Mouse (Mus musculus) heart, postnatal 0 days (tissue): ENCODE data around the gene Tex35. TPM values are rescaled to one million over a fixed set of nuclear protein-coding genes. Genes with fewer than 3 reads are reported as not detected.

Experiments used
- ATAC-seq: fragments of 200-750 bp; cut with Nextera tagmentation; 2 replicates; pipeline ENCODE4 v1.8.0; 2017; ENCODE audit warnings: low read depth, moderate number of reproducible peaks, moderate library complexity; ENCODE audit not compliant: insufficient read depth
- DNase-seq: peaks from one replicate; pipeline ENCODE4 v3.0.0-alpha.2; 2016; ENCODE audit warnings: low spot score
- H3K27ac ChIP-seq: fragments of 300-500 bp; sonication (generic); 2 replicates; pipeline ENCODE4 v1.5.1; 2014; ENCODE audit warnings: low read depth, mild to moderate bottlenecking
- H3K27me3 ChIP-seq: fragments of 300-500 bp; sonication (generic); 2 replicates; pipeline ENCODE4 v1.6.1; 2014; ENCODE audit warnings: low read length, mixed read lengths; ENCODE audit not compliant: control insufficient read depth, insufficient read depth
- H3K36me3 ChIP-seq: fragments of 300-500 bp; sonication (generic); replicated peaks from 2 replicates; pipeline ENCODE4 v1.6.1; 2014; ENCODE audit warnings: low read length, mixed read lengths; ENCODE audit not compliant: control insufficient read depth, insufficient read depth
- H3K4me1 ChIP-seq: fragments of 300-500 bp; sonication (generic); 2 replicates; pipeline ENCODE4 v1.6.1; 2014; ENCODE audit warnings: antibody characterized with exemption; ENCODE audit not compliant: control insufficient read depth, insufficient read depth
- H3K4me2 ChIP-seq: fragments of 300-500 bp; sonication (generic); 2 replicates; pipeline ENCODE4 v1.6.1; 2014; ENCODE audit warnings: low read depth, mild to moderate bottlenecking, low read length, moderate library complexity
- H3K4me3 ChIP-seq: fragments of 300-500 bp; sonication (generic); 2 replicates; pipeline ENCODE4 v1.5.1; 2014; ENCODE audit warnings: low read depth, low read length
- H3K9ac ChIP-seq: fragments of 300-500 bp; sonication (generic); replicated peaks from 2 replicates; pipeline ENCODE4 v1.6.1; 2014; ENCODE audit warnings: low read depth, low read length, mixed read lengths
- H3K9me3 ChIP-seq: fragments of 300-500 bp; sonication (generic); replicated peaks from 2 replicates; pipeline ENCODE4 v1.6.1; 2016; ENCODE audit warnings: low read length; ENCODE audit not compliant: control insufficient read depth
- CTCF ChIP-seq: IDR thresholded peaks from 2 replicates; pipeline ENCODE4 v1.5.1; 2016; ENCODE audit warnings: antibody characterized with exemption, control low read depth, low read depth
- EP300 ChIP-seq: IDR thresholded peaks from 2 replicates; pipeline ENCODE4 v1.6.1; 2016; ENCODE audit warnings: antibody characterized with exemption, low read depth
- WGBS: fragments of 180-500 bp; shearing (Covaris S2); extraction: QIAGEN DNeasy Blood & Tissue Kit; methylation state at CpG from one replicate; pipeline ENCODE4 v1.1.7; 2014; 5-methylcytosine and 5-hydroxymethylcytosine counted together
- polyA plus RNA-seq: library from polyadenylated mRNA; unstranded; fragments of >200 nt; fragmentation: Nextera tagmentation; extraction: Ambion mirVana; gene quantifications from 2 replicates; pipeline ENCODE4 v1.2.1, GENCODE M21; 2015
- total RNA-seq: library from RNA; depleted of rRNA; stranded (reverse); fragments of >200 nt; gene quantifications from 2 replicates; pipeline ENCODE4 v1.2.3, GENCODE M21; 2014; ENCODE audit warnings: low replicate concordance; rRNA removed

Gene Tex35
- total RNA-seq (not detected in 2 replicates), polyA plus RNA-seq (not detected in 2 replicates)

DNA sequence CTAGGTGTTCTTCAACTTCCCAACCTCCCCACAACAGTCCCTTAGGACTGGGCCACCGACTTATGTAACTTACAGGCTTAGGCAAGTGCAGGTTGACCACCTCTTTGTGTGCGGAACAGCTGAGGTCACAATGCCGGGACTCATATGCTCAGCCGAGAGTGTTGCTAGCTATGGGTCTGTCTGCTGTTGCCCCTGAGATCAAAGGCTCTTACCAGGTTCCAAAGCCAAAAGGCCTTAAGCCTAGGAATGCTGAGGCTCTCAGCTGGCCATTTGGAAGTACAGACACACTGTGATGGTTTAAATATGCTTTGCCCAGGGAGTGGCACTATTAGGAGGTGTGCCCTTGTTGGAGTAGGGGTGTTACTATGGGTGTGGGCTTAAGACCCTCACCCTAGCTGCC lies at the start of gene Tex35:
Gene Tex35 (minus strand): TSS at position 101 of the 400 bp plus-strand sequence.
- no peak for TF ChIP-seq CTCF
- no peak for TF ChIP-seq EP300
- Histone ChIP-seq H3K9me3 (no peaks in the 10 kb centered on the region), H3K4me2 (no peak within 1 kb of the TSS), H3K36me3 (no peaks in the 10 kb centered on the region), H3K4me1 (peaks cover 7% of the 10 kb centered on the region; the same call in 1 of the 2 replicates), H3K27me3 (no peaks in the 10 kb centered on the region), H3K9ac (no peak within 1 kb of the TSS), H3K4me3 (no peak within 1 kb of the TSS), H3K27ac (no peak within 1 kb of the TSS)
- DNase-seq (no peak), ATAC-seq (no peak)
- 82% methylated on average over 4 of the region's 4 CpGs for WGBS

- Histone ChIP-seq H3K9me3 (no peaks in the 10 kb centered on the region), H3K27me3 (no peaks in the 10 kb centered on the region), H3K36me3 (peaks cover 25% of the 10 kb centered on the region), H3K4me3 (no peak overlapping the region), H3K4me2 (no peak overlapping the region), H3K4me1 (no peaks in the 10 kb centered on the region), H3K9ac (no peak overlapping the region), H3K27ac (no peak overlapping the region)
- no peak for TF ChIP-seq CTCF
- no peak for TF ChIP-seq EP300
- DNase-seq (no peak), ATAC-seq (no peak)
These were observed 45.3 kb upstream of the Tex35 start for GRCm38 (mm10) chr1:157153781-157154180.

DNA sequence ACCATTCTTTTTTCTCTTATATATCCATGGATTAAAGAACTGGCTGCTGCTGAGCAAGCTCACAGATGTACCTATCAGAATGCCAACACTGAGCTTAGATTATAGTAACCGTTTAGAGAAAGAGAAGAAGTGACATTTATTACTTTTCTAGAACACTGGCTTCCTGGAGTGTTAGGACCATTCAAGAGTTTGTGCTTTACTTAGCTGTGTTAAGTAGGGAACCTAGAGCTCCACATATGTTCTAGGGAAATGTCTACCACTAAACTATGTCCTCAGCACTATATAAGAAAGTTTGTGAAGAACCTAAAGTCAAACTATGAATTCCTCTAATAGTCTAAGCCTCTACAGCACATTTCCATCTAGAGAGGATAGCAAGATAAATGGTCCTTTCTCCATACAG lies 41.6 kb upstream of the Tex35 start:
- H3K4me2 ChIP-seq, result no peak overlapping the region
- WGBS, result 74% methylated on average over 1 of the region's 1 CpGs
- H3K9me3 ChIP-seq, result no peaks in the 10 kb centered on the region
- peaks cover 3% of the 10 kb centered on the region; the same call in 1 of the 2 replicates for H3K4me1 ChIP-seq
- TF ChIP-seq CTCF, result no peak
- TF ChIP-seq EP300, result no peak
- peaks cover 26% of the 10 kb centered on the region for H3K36me3 ChIP-seq
- DNase-seq, result no peak
- H3K9ac ChIP-seq, result no peak overlapping the region
- no peak for ATAC-seq
- no peaks in the 10 kb centered on the region for H3K27me3 ChIP-seq
- H3K4me3 ChIP-seq, result no peak overlapping the region
- no peak overlapping the region for H3K27ac ChIP-seq

- Histone ChIP-seq H3K9me3 (no peaks in the 10 kb centered on the region), H3K4me2 (no peak overlapping the region), H3K4me3 (no peak overlapping the region), H3K9ac (no peak overlapping the region), H3K36me3 (peaks cover 35% of the 10 kb centered on the region), H3K27me3 (no peaks in the 10 kb centered on the region), H3K4me1 (peaks cover 12% of the 10 kb centered on the region), H3K27ac (no peak overlapping the region)
- ATAC-seq (no peak), DNase-seq (no peak)
- TF ChIP-seq EP300 (no peak), CTCF (no peak)
- WGBS, result 84% methylated on average over 3 of the region's 3 CpGs
These were observed 36.1 kb upstream of the Tex35 start for GRCm38 (mm10) chr1:157144621-157145020.

DNA sequence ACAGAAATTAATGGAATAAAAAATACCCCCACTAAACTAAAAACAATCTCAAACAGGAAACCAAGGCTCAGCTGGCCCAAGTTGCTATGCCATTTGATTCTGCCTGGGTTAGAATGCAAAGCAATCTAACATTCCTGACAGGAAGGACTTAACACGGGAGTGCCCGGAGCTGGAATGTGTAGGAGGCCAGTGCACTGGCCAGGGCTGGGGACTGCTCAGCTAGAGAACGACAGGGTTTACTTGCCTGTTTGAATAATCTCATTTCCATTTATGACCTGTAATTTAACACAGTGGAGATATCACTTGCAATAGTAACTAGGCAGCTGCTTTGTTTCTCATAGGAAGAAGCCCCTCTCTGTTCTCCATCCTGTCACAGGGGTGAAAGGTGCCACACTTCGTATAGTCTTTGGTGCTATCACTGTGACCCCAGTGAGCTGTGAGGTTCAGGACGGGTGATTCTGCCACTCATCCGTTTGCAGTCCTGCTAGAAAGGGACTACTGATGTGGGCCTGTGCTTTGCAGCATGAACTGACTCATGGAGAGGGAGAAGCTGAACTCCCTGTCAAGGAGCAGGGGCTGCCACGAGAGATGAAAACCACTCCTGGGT lies 34.9 kb upstream of the Tex35 start:
- TF ChIP-seq CTCF (no peak), EP300 (no peak)
- H3K27ac ChIP-seq, result peak overlapping the region; percentile 66
- H3K4me3 ChIP-seq, result no peak overlapping the region
- H3K27me3 ChIP-seq, result no peaks in the 10 kb centered on the region
- H3K4me1 ChIP-seq, result peaks cover 12% of the 10 kb centered on the region
- ATAC-seq (peak; percentile 76), DNase-seq (peak; percentile 46)
- peaks cover 33% of the 10 kb centered on the region for H3K36me3 ChIP-seq
- H3K9me3 ChIP-seq, result no peaks in the 10 kb centered on the region
- H3K4me2 ChIP-seq, result peak overlapping the region; percentile 16; the same call in 1 of the 2 replicates
- H3K9ac ChIP-seq, result no peak overlapping the region
- 13% methylated on average over 7 of the region's 7 CpGs for WGBS

DNA sequence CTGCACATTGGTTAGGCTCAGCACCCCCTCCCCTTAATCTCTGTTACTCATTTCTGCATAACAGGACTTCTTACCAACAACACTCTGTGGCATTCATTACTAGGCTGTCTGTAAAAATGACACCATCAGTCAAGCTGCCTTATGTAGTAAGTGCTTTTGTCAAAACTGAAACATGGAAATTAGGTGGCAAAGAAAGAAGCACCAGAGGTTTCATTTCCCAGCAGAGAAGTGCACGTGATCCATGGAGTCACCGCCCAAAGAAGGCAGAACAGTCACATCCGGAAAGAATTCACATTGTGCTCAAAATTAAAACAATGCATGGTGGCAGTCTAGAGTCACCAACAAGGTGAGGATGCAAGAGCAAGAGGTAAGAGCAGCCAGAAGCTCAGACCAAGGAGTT lies 32.5 kb upstream of the Tex35 start:
- DNase-seq (no peak), ATAC-seq (no peak)
- Histone ChIP-seq H3K27me3 (no peaks in the 10 kb centered on the region), H3K4me1 (peaks cover 15% of the 10 kb centered on the region), H3K9me3 (no peaks in the 10 kb centered on the region), H3K4me2 (no peak overlapping the region), H3K36me3 (peaks cover 20% of the 10 kb centered on the region), H3K27ac (no peak overlapping the region), H3K4me3 (no peak overlapping the region), H3K9ac (no peak overlapping the region)
- WGBS, result 82% methylated on average over 3 of the region's 3 CpGs
- TF ChIP-seq CTCF, result no peak
- no peak for TF ChIP-seq EP300
